Comparison of ENCODE assay signal across 12 mouse cellular contexts in the genomic region with DNA sequence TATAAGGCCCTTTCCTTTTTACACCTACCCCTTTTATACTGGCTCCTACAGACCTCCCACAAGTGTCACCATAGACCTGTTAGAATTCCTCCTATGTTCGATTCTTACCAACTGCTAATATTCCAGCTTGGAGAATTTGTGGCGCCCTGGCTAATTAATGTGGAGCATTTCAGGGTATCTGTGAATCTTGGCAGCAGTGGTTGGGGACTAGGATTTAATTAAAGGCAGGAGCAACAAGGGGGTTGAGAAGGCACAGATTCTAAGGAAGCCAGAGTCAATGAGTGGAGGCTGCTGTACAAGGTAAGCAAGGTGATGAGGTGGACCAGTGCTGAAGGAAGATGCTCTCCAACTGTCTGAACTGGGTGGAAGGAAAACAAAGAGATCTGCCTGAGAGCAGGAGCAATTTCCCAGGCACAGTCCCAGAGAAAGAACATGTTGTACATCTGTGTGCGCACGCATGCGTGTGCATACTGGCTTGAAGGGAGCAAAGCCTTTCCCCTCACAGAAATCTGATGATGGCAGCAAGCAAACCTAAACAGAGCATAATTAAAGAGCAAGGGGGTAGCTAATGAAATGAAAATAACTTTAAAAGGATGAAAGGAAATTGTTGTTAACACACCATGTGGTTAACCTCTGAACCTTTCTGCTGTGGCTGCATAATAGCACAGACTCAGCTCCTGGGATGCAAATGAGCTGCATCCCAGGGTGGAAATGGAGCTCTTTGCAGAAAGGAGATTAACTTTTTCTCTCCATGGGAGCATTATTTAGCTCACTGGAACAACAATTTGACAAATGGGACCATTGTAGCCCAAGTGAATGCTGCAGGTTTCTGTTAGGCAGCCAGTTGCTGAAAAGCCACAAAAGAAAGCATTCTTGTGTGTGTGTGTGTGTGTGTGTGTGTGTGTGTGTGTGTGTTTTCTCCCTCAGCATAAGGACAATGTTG.
DNase-seq lines count a peak whose midpoint lies in the region; ATAC-seq and TF ChIP-seq lines count a peak whose summit lies in the region.
"Had no signal": no experiment of that assay in that cellular context is flagged by ENCODE, and none has a peak within 500 bp of the region (broad histone marks: within the 10 kb centered on the region; RNA-seq: fewer than 3 reads in every experiment).

No protein-coding gene starts in this region.

- H3K36me3 ChIP-seq in embryonic facial prominence, embryonic 11.5 days (replicated peaks; ENCODE audit: control insufficient read depth, insufficient read depth, low read depth, low read length) = no peaks in the 10 kb centered on the region
- no peaks in the 10 kb centered on the region for H3K36me3 ChIP-seq in hindbrain, embryonic 14.5 days (replicated peaks; ENCODE audit: control insufficient read depth, insufficient read depth)
- no peaks in the 10 kb centered on the region for H3K36me3 ChIP-seq in midbrain, postnatal 0 days (ENCODE audit: insufficient read depth, low read length)
- no peaks in the 10 kb centered on the region for H3K36me3 ChIP-seq in heart, embryonic 10.5 days
- H3K36me3 ChIP-seq: intestine, embryonic 15.5 days; limb, embryonic 15.5 days had no signal

- H3K9me3 ChIP-seq in embryonic facial prominence, embryonic 11.5 days (replicated peaks; ENCODE audit: control insufficient read depth, low read length) = no peaks in the 10 kb centered on the region
- H3K9me3 ChIP-seq in hindbrain, embryonic 14.5 days (ENCODE audit: control insufficient read depth, low read length) = no peaks in the 10 kb centered on the region
- no peaks in the 10 kb centered on the region for H3K9me3 ChIP-seq in midbrain, postnatal 0 days (ENCODE audit: low read length)
- H3K9me3 ChIP-seq in heart, embryonic 10.5 days = no peaks in the 10 kb centered on the region
- H3K9me3 ChIP-seq: intestine, embryonic 15.5 days; limb, embryonic 15.5 days had no signal

- intact Hi-C loops in left cerebral cortex, postnatal 36 days (cut with DNase I) = no loop called here

- H3K27ac ChIP-seq in embryonic facial prominence, embryonic 11.5 days (replicated peaks; ENCODE audit: low read depth, low read length) = peak overlapping the region; percentile 13; the same call in 1 of the 2 replicates
- H3K27ac ChIP-seq in hindbrain, embryonic 14.5 days = peak overlapping the region; percentile 75
- H3K27ac ChIP-seq in midbrain, postnatal 0 days (ENCODE audit: low read depth, low read length) = 0 out of 2 replicates have a peak overlapping the region, but pooled peaks have one; percentile 8
- H3K27ac ChIP-seq in heart, embryonic 10.5 days = no peak overlapping the region
- H3K27ac ChIP-seq: intestine, embryonic 15.5 days; limb, embryonic 15.5 days had no signal

- no peak for TF ChIP-seq CTCF in midbrain, postnatal 0 days (IDR thresholded peaks at IDR 0.05)

- 23% methylated on average over 5 of the region's 5 CpGs for WGBS in embryonic facial prominence, embryonic 11.5 days
- WGBS in hindbrain, embryonic 14.5 days = 14% methylated on average over 5 of the region's 5 CpGs
- WGBS in midbrain, postnatal 0 days = 38% methylated on average over 5 of the region's 5 CpGs
- 68% methylated on average over 5 of the region's 5 CpGs for WGBS in heart, embryonic 10.5 days

- no peak overlapping the region for H3K9ac ChIP-seq in embryonic facial prominence, embryonic 11.5 days (replicated peaks; ENCODE audit: low read length)
- H3K9ac ChIP-seq in hindbrain, embryonic 14.5 days = no peak overlapping the region
- H3K9ac ChIP-seq in midbrain, postnatal 0 days (replicated peaks; ENCODE audit: low read length, poor library complexity, severe bottlenecking) = no peak overlapping the region
- H3K9ac ChIP-seq: intestine, embryonic 15.5 days; limb, embryonic 15.5 days had no signal

- H3K4me2 ChIP-seq in embryonic facial prominence, embryonic 11.5 days (ENCODE audit: low read depth, low read length) = no peak overlapping the region
- no peak overlapping the region for H3K4me2 ChIP-seq in hindbrain, embryonic 14.5 days (replicated peaks)
- no peak overlapping the region for H3K4me2 ChIP-seq in midbrain, postnatal 0 days (ENCODE audit: low read depth, low read length, poor library complexity, severe bottlenecking)
- H3K4me2 ChIP-seq: intestine, embryonic 15.5 days; limb, embryonic 15.5 days had no signal

- no peaks in the 10 kb centered on the region for H3K27me3 ChIP-seq in embryonic facial prominence, embryonic 11.5 days (ENCODE audit: control insufficient read depth, insufficient read depth, low read length)
- H3K27me3 ChIP-seq in hindbrain, embryonic 14.5 days (ENCODE audit: control insufficient read depth, insufficient read depth, low read length) = no peaks in the 10 kb centered on the region; the same call in 1 of the 2 replicates
- H3K27me3 ChIP-seq in midbrain, postnatal 0 days (ENCODE audit: insufficient read depth, low read length) = no peaks in the 10 kb centered on the region
- H3K27me3 ChIP-seq in heart, embryonic 10.5 days (ENCODE audit: insufficient read depth, poor library complexity, severe bottlenecking) = no peaks in the 10 kb centered on the region
- H3K27me3 ChIP-seq: intestine, embryonic 15.5 days; limb, embryonic 15.5 days had no signal

- DNase-seq in cerebellum, postnatal 10 days = peak; percentile 28 to 34
- peak; percentile 64 for DNase-seq in embryonic facial prominence, embryonic 11.5 days (ENCODE audit: low spot score)
- DNase-seq in hindbrain, embryonic 14.5 days (ENCODE audit: low spot score) = peak; percentile 53
- peak; percentile 57 for DNase-seq in midbrain, postnatal 0 days (ENCODE audit: low spot score)
- DNase-seq in layer of hippocampus, adult 11-12 months (ENCODE audit: low spot score) = no peak
- no peak for DNase-seq in left cerebral cortex, postnatal 36 days (ENCODE audit: low spot score in 2 of 2)
- DNase-seq in heart, embryonic 10.5 days (ENCODE audit: low spot score) = no peak
- DNase-seq: adrenal gland, postnatal 25 days; lung, postnatal 4 days had no signal

- H3K4me3 ChIP-seq in embryonic facial prominence, embryonic 11.5 days (ENCODE audit: low read depth, low read length) = no peak overlapping the region
- no peak overlapping the region for H3K4me3 ChIP-seq in hindbrain, embryonic 14.5 days (replicated peaks; ENCODE audit: low read length)
- H3K4me3 ChIP-seq in midbrain, postnatal 0 days (ENCODE audit: low read depth, low read length) = no peak overlapping the region
- no peak overlapping the region for H3K4me3 ChIP-seq in heart, embryonic 10.5 days
- H3K4me3 ChIP-seq: intestine, embryonic 15.5 days; limb, embryonic 15.5 days had no signal

- H3K4me1 ChIP-seq in embryonic facial prominence, embryonic 11.5 days (ENCODE audit: control insufficient read depth, insufficient read depth, low read length) = no peaks in the 10 kb centered on the region
- H3K4me1 ChIP-seq in hindbrain, embryonic 14.5 days (replicated peaks; ENCODE audit: control insufficient read depth, insufficient read depth, low read length) = peaks cover 13% of the 10 kb centered on the region
- no peaks in the 10 kb centered on the region for H3K4me1 ChIP-seq in midbrain, postnatal 0 days (ENCODE audit: insufficient read depth, low read length)
- no peaks in the 10 kb centered on the region for H3K4me1 ChIP-seq in heart, embryonic 10.5 days
- H3K4me1 ChIP-seq: intestine, embryonic 15.5 days; limb, embryonic 15.5 days had no signal

- ATAC-seq in cerebellum, adult (ENCODE audit: insufficient number of reproducible peaks, low FRiP score, low TSS enrichment) = no peak
- ATAC-seq in embryonic facial prominence, embryonic 11.5 days (replicated peaks; ENCODE audit: insufficient number of reproducible peaks, low FRiP score, low TSS enrichment, low read depth) = peak; percentile 95
- ATAC-seq in hindbrain, embryonic 14.5 days (ENCODE audit: low FRiP score) = peak; percentile 93
- peak; percentile 54 for ATAC-seq in midbrain, postnatal 0 days (ENCODE audit: low FRiP score)
- ATAC-seq: intestine, embryonic 15.5 days had no signal

Comparison
In these comparisons a context has a peak if more than half of its experiments do, and no peak if none do; other contexts are left out.
1. DNase-seq: peak in cerebellum, postnatal 10 days (2 of 2), embryonic facial prominence, embryonic 11.5 days (single experiment), hindbrain, embryonic 14.5 days (single experiment) and midbrain, postnatal 0 days (single experiment); none in layer of hippocampus, adult 11-12 months (single experiment), left cerebral cortex, postnatal 36 days (0 of 2) and heart, embryonic 10.5 days (single experiment).